Mouse (Mus musculus) CD4-positive, CD25-positive, alpha-beta regulatory T cell, adult 9 weeks (primary cell): ENCODE data around the gene Gm10309. TPM values are rescaled to one million over a fixed set of nuclear protein-coding genes. Genes with fewer than 3 reads are reported as not detected.

Source experiments
- polyA plus RNA-seq: library from polyadenylated mRNA; unstranded; fragments of 100-300 nt; shearing (Covaris generic); gene quantifications from one replicate; pipeline ENCODE4 v1.2.1, GENCODE M21; 2017

Gm10309 gene
- polyA plus RNA-seq = 0.22 TPM

GRCm38 (mm10) chr17:86505183-86505631, at the start of gene Gm10309:
TSS of gene Gm10309 (minus strand) at chr17:86505232.

Other genes with a start within 250 kb of the Gm10309 start
- 1.1 TPM for gene Epas1, start 248.5 kb upstream of the Gm10309 start, polyA plus RNA-seq